Mouse (Mus musculus) CH12.LX (cell line): ENCODE results near the gene Lrrc46. TPM values are rescaled to one million over a fixed set of nuclear protein-coding genes. Genes with fewer than 3 reads are reported as not detected.

ENCODE experiments used
- DNase-seq: peaks from one replicate; pipeline ENCODE4 v3.0.0-alpha.2; 2013; ENCODE audit errors: extremely low read depth
- H3K27ac ChIP-seq: 2 replicates; pipeline ENCODE4 v1.5.1; 2012; ENCODE audit warnings: low read depth, mild to moderate bottlenecking, control low read depth, moderate library complexity; ENCODE audit not compliant: insufficient read depth
- H3K27me3 ChIP-seq: replicated peaks from 2 replicates; pipeline ENCODE3; 2012; ENCODE audit warnings: inconsistent platforms
- H3K36me3 ChIP-seq, 2 experiments: replicated peaks in 1 of 2; 2 replicates each; pipeline versions ENCODE3 to v1.6.1; 2012; ENCODE audit warnings: inconsistent platforms in 1 of 2, low read length in 1 of 2, mild to moderate bottlenecking in 1 of 2, mixed read lengths in 1 of 2, moderate library complexity in 1 of 2; ENCODE audit not compliant: control insufficient read depth in 1 of 2, insufficient read depth in 1 of 2
- H3K4me1 ChIP-seq, 2 experiments: 2 replicates each; pipeline ENCODE4 v1.6.1; 2012; ENCODE audit warnings: inconsistent platforms in 1 of 2, moderate library complexity in 1 of 2; ENCODE audit not compliant: insufficient read depth in 2 of 2, control insufficient read depth in 1 of 2
- H3K4me2 ChIP-seq: 2 replicates; pipeline ENCODE4 v1.6.1; 2012; ENCODE audit warnings: low read depth, mild to moderate bottlenecking, control low read depth; ENCODE audit not compliant: poor library complexity, insufficient read depth, severe bottlenecking
- H3K4me3 ChIP-seq, 3 experiments: fragments of 150-350 bp in 1 of 3; sonication (generic) in 1 of 3; replicated peaks in 1 of 3; 2 replicates each; pipeline versions ENCODE3 to v1.5.1; 2011 to 2012; ENCODE audit warnings: low read depth in 2 of 3, low read length in 2 of 3, mild to moderate bottlenecking in 2 of 3, moderate library complexity in 2 of 3, control low read depth in 1 of 3, improper control_type of control experiment in 1 of 3, inconsistent platforms in 1 of 3, mixed read lengths in 1 of 3; ENCODE audit not compliant: poor library complexity in 1 of 3
- H3K79me2 ChIP-seq: replicated peaks from 2 replicates; pipeline ENCODE4 v1.6.1; 2012; ENCODE audit warnings: mild to moderate bottlenecking, moderate library complexity; ENCODE audit not compliant: control insufficient read depth, poor library complexity, insufficient read depth, severe bottlenecking; ENCODE audit errors: extremely low read depth
- H3K9ac ChIP-seq: 2 replicates; pipeline ENCODE4 v1.6.1; 2012; ENCODE audit warnings: low read depth, mild to moderate bottlenecking, control low read depth, moderate library complexity; ENCODE audit not compliant: insufficient read depth
- H3K9me3 ChIP-seq: replicated peaks from 2 replicates; pipeline ENCODE3; 2012; ENCODE audit warnings: low read length, inconsistent platforms, mixed read lengths
- CHD2 ChIP-seq: IDR thresholded peaks from 2 replicates; pipeline ENCODE4 v1.6.1; 2011; ENCODE audit warnings: low read length, improper control_type of control experiment
- E2F4 ChIP-seq: IDR thresholded peaks from 2 replicates; pipeline ENCODE4 v1.6.1; 2011; ENCODE audit warnings: low read depth, low read length, improper control_type of control experiment; ENCODE audit not compliant: insufficient replicate concordance
- ELF1 ChIP-seq: IDR thresholded peaks from 2 replicates; pipeline ENCODE4 v1.6.1; 2014; ENCODE audit warnings: low read depth, mild to moderate bottlenecking, inconsistent platforms, low read length, improper control_type of control experiment
- EP300 ChIP-seq: IDR thresholded peaks from 2 replicates; pipeline ENCODE4 v1.6.1; 2011; ENCODE audit warnings: low read length, improper control_type of control experiment
- ETS1 ChIP-seq: conservative IDR thresholded peaks from 2 replicates; pipeline ENCODE4 v1.6.1; 2012; ENCODE audit warnings: low read depth, mild to moderate bottlenecking, inconsistent platforms, low read length, improper control_type of control experiment, moderate library complexity
- GABPA ChIP-seq: IDR thresholded peaks from 2 replicates; pipeline ENCODE4 v1.6.1; 2012; ENCODE audit warnings: low read depth, low read length, improper control_type of control experiment, inconsistent platforms; ENCODE audit not compliant: insufficient replicate concordance
- HCFC1 ChIP-seq: IDR thresholded peaks from 2 replicates; pipeline ENCODE4 v1.6.1; 2012; ENCODE audit warnings: low read depth, mild to moderate bottlenecking, inconsistent platforms, low read length, improper control_type of control experiment
- JUND ChIP-seq: conservative IDR thresholded peaks from 2 replicates; pipeline ENCODE4 v1.6.1; 2011; ENCODE audit warnings: low read depth, low read length, improper control_type of control experiment
- MAFK ChIP-seq: IDR thresholded peaks from 2 replicates; pipeline ENCODE4 v1.6.1; 2011; ENCODE audit warnings: low read length, improper control_type of control experiment; ENCODE audit not compliant: insufficient replicate concordance
- MAX ChIP-seq: IDR thresholded peaks from 2 replicates; pipeline ENCODE4 v1.6.1; 2011; ENCODE audit warnings: low read length, improper control_type of control experiment
- MEF2A ChIP-seq: IDR thresholded peaks from 2 replicates; pipeline ENCODE4 v1.6.1; 2014; ENCODE audit warnings: low read depth, mild to moderate bottlenecking, inconsistent platforms, low read length, improper control_type of control experiment, borderline replicate concordance
- MXI1 ChIP-seq: IDR thresholded peaks from 2 replicates; pipeline ENCODE4 v1.6.1; 2011; ENCODE audit warnings: mild to moderate bottlenecking, low read depth, low read length, improper control_type of control experiment
- MYC ChIP-seq: IDR thresholded peaks from 2 replicates; pipeline ENCODE4 v1.6.1; 2011; ENCODE audit warnings: low read depth, mild to moderate bottlenecking, improper control_type of control experiment, low read length
- NELFE ChIP-seq: IDR thresholded peaks from 2 replicates; pipeline ENCODE4 v1.6.1; 2011; ENCODE audit warnings: low read depth, low read length, improper control_type of control experiment
- NRF1 ChIP-seq: IDR thresholded peaks from 2 replicates; pipeline ENCODE4 v1.6.1; 2014; ENCODE audit warnings: low read depth, mild to moderate bottlenecking, inconsistent platforms, low read length, improper control_type of control experiment, moderate library complexity
- PAX5 ChIP-seq: IDR thresholded peaks from 2 replicates; pipeline ENCODE4 v1.6.1; 2012; ENCODE audit warnings: low read length, inconsistent platforms, mixed read lengths
- POLR2A ChIP-seq: IDR thresholded peaks from 2 replicates; pipeline ENCODE4 v1.6.1; 2011; ENCODE audit warnings: low read depth, mild to moderate bottlenecking, improper control_type of control experiment, low read length
- POLR2AphosphoS2 ChIP-seq: IDR thresholded peaks from 2 replicates; pipeline ENCODE4 v1.6.1; 2011; ENCODE audit warnings: low read depth, low read length, improper control_type of control experiment
- RAD21 ChIP-seq: IDR thresholded peaks from 2 replicates; pipeline ENCODE4 v1.6.1; 2011; ENCODE audit warnings: low read depth, mild to moderate bottlenecking, low read length, improper control_type of control experiment, moderate library complexity
- RCOR1 ChIP-seq: conservative IDR thresholded peaks from 2 replicates; pipeline ENCODE4 v1.6.1; 2012; ENCODE audit warnings: low read depth, mild to moderate bottlenecking, inconsistent platforms, low read length, improper control_type of control experiment
- SIN3A ChIP-seq: IDR thresholded peaks from 2 replicates; pipeline ENCODE4 v1.6.1; 2012; ENCODE audit warnings: low read length, improper control_type of control experiment, inconsistent platforms
- TCF12 ChIP-seq: IDR thresholded peaks from 2 replicates; pipeline ENCODE4 v1.6.1; 2014; ENCODE audit warnings: low read depth, mild to moderate bottlenecking, inconsistent platforms, low read length, improper control_type of control experiment
- USF1 ChIP-seq: IDR thresholded peaks from 2 replicates; pipeline ENCODE4 v1.6.1; 2014; ENCODE audit warnings: low read depth, mild to moderate bottlenecking, inconsistent platforms, low read length, improper control_type of control experiment
- USF2 ChIP-seq: conservative IDR thresholded peaks from 2 replicates; pipeline ENCODE4 v1.6.1; 2011; ENCODE audit warnings: low read depth, low read length, improper control_type of control experiment
- ZC3H11A ChIP-seq: IDR thresholded peaks from 2 replicates; pipeline ENCODE4 v1.6.1; 2012; ENCODE audit warnings: low read depth, mild to moderate bottlenecking, inconsistent platforms, low read length, improper control_type of control experiment
- ZMIZ1 ChIP-seq: IDR thresholded peaks from 2 replicates; pipeline ENCODE4 v1.6.1; 2012; ENCODE audit warnings: low read depth, mild to moderate bottlenecking, inconsistent platforms, low read length, improper control_type of control experiment
- ZNF384 ChIP-seq: IDR thresholded peaks from 2 replicates; pipeline ENCODE4 v1.6.1; 2012; ENCODE audit warnings: low read depth, low read length, improper control_type of control experiment, inconsistent platforms
- dilution Hi-C: fragments of 300-500 bp; cut with MboI; formaldehyde crosslinking; loops from 2 replicates; pipeline ENCODE4 v1.14.3; 2020; ENCODE audit warnings: low sequenced_read_pairs; ENCODE audit not compliant: extremely low pct_unique_long_range_greater_than_20kb, extremely low pct_ligation_motif_present
- in situ Hi-C: fragments of 300-500 bp; cut with MboI; formaldehyde crosslinking; loops from 3 replicates; pipeline ENCODE4 v1.14.3; 2019; ENCODE audit warnings: low sequenced_read_pairs, low pct_ligation_motif_present, low pct_unique_long_range_greater_than_20kb, mixed read lengths
- polyA plus RNA-seq: library from polyadenylated mRNA; unstranded; fragments of >175 nt; gene quantifications from 2 replicates; pipeline ENCODE4 v1.2.1, GENCODE M21; 2012; ENCODE audit warnings: low read depth; ENCODE audit not compliant: insufficient read length
- total RNA-seq, 2 experiments: library from RNA; depleted of rRNA; stranded (reverse); fragments of 300-350 nt in 1 of 2; fragments of >200 nt in 1 of 2; gene quantifications; 2 replicates each; pipeline ENCODE4 v1.2.3; 2012 to 2014

Gene Lrrc46
- total and polyA plus RNA-seq, 3 experiments = 0.38 to 0.91 TPM; not detected in 1

- no peak for TF ChIP-seq ZMIZ1
- no peak for TF ChIP-seq USF1
- no peak for TF ChIP-seq NELFE
- no peak; the same call in 1 of the 2 replicates for TF ChIP-seq HCFC1
- TF ChIP-seq MAX = no peak
These were observed 31.9 kb downstream of the Lrrc46 start (continued) for GRCm38 (mm10) chr11:97009198-97009790.

- Histone ChIP-seq H3K36me3 (no peaks in the 10 kb centered on the region), H3K79me2 (no peaks in the 10 kb centered on the region), H3K4me3 (no peak overlapping the region), H3K27ac (no peak overlapping the region), H3K4me1 (peaks cover 52 to 84% of the 10 kb centered on the region in 2 experiments), H3K9me3 (no peaks in the 10 kb centered on the region), H3K9ac (no peak overlapping the region), H3K27me3 (no peaks in the 10 kb centered on the region), H3K4me2 (no peak overlapping the region)
- no peak for DNase-seq
- no peak for TF ChIP-seq POLR2A
- TF ChIP-seq MAFK = no peak
- no peak for TF ChIP-seq PAX5
- no peak for TF ChIP-seq ZMIZ1
- TF ChIP-seq ELF1 = no peak
- no peak for TF ChIP-seq MYC
- dilution Hi-C loops (no loop called here), in situ Hi-C loops (no loop called here)
These were observed 34.0 kb downstream of the Lrrc46 start for GRCm38 (mm10) chr11:97007093-97007794.

- dilution Hi-C loops (no loop called here), in situ Hi-C loops (no loop called here)
- no peak overlapping the region for H3K4me3 ChIP-seq
- H3K36me3 ChIP-seq = no peaks in the 10 kb centered on the region
- H3K4me2 ChIP-seq = no peak overlapping the region
- H3K27ac ChIP-seq = no peak overlapping the region
- H3K79me2 ChIP-seq = no peaks in the 10 kb centered on the region
- H3K9ac ChIP-seq = no peak overlapping the region
- no peaks in the 10 kb centered on the region for H3K27me3 ChIP-seq
- no peak for DNase-seq
- H3K4me1 ChIP-seq = peaks cover 40 to 84% of the 10 kb centered on the region in 2 experiments
- TF ChIP-seq RAD21 (no peak), SIN3A (no peak), MAFK (no peak), ETS1 (no peak), GABPA (no peak), NRF1 (no peak), TCF12 (no peak), USF2 (no peak), E2F4 (no peak), POLR2AphosphoS2 (no peak), MEF2A (no peak), USF1 (no peak), ZNF384 (no peak), MXI1 (no peak), RCOR1 (no peak), ZC3H11A (no peak), PAX5 (no peak), CHD2 (no peak), JUND (no peak), EP300 (no peak)
- no peaks in the 10 kb centered on the region for H3K9me3 ChIP-seq
These were observed 38.0 kb downstream of the Lrrc46 start for GRCm38 (mm10) chr11:97003170-97003569.
